Mouse (Mus musculus): ENCODE measurements at regions not wholly inside any gene's neighbourhood (a gene's known extent, or its start where the extent isn't known, plus 50 kb on each side); places are given as distances from the start of the nearest gene placed in this dataset.

- 83% methylated on average over 3 of the region's 3 CpGs for WGBS
- Histone ChIP-seq H3K36me3 (ENCODE audit: control insufficient read depth, insufficient read depth, low read length) (no peaks in the 10 kb centered on the region), H3K4me2 (replicated peaks; ENCODE audit: low read depth, low read length) (no peak overlapping the region), H3K4me3 (ENCODE audit: low read depth, low read length) (no peak overlapping the region), H3K9me3 (ENCODE audit: control insufficient read depth, low read length) (no peaks in the 10 kb centered on the region), H3K4me1 (replicated peaks; ENCODE audit: control insufficient read depth, insufficient read depth, low read length) (no peaks in the 10 kb centered on the region), H3K27ac (ENCODE audit: low read depth, low read length) (no peak overlapping the region), H3K9ac (ENCODE audit: low read depth, low read length) (no peak overlapping the region), H3K27me3 (ENCODE audit: control insufficient read depth, insufficient read depth, low read length) (no peaks in the 10 kb centered on the region)
- DNase-seq (ENCODE audit: low spot score) (no peak), ATAC-seq (ENCODE audit: low FRiP score) (no peak)
Observed at GRCm38 (mm10) chr1:44388091-44388490, 163.2 kb upstream of the Gulp1 start.

GRCm38 (mm10) chr1:44392141-44392540, 159.2 kb upstream of the Gulp1 start:
- Histone ChIP-seq H3K9me3 (ENCODE audit: control insufficient read depth, low read length) (no peaks in the 10 kb centered on the region), H3K27me3 (ENCODE audit: control insufficient read depth, insufficient read depth, low read length) (no peaks in the 10 kb centered on the region), H3K36me3 (ENCODE audit: control insufficient read depth, insufficient read depth, low read length) (no peaks in the 10 kb centered on the region), H3K4me2 (replicated peaks; ENCODE audit: low read depth, low read length) (no peak overlapping the region), H3K4me1 (replicated peaks; ENCODE audit: control insufficient read depth, insufficient read depth, low read length) (no peaks in the 10 kb centered on the region), H3K27ac (ENCODE audit: low read depth, low read length) (no peak overlapping the region), H3K9ac (ENCODE audit: low read depth, low read length) (no peak overlapping the region), H3K4me3 (ENCODE audit: low read depth, low read length) (no peak overlapping the region)
- DNase-seq (ENCODE audit: low spot score) (no peak), ATAC-seq (ENCODE audit: low FRiP score) (no peak)
- 88% methylated on average over 9 of the region's 9 CpGs for WGBS

- no peaks in the 10 kb centered on the region for H3K4me1 ChIP-seq (replicated peaks; ENCODE audit: control insufficient read depth, insufficient read depth, low read length)
- no peak for DNase-seq (ENCODE audit: low spot score)
- no peak overlapping the region for H3K27ac ChIP-seq (ENCODE audit: low read depth, low read length)
- no peaks in the 10 kb centered on the region for H3K27me3 ChIP-seq (ENCODE audit: control insufficient read depth, insufficient read depth, low read length)
- H3K4me2 ChIP-seq (replicated peaks; ENCODE audit: low read depth, low read length), result no peak overlapping the region
- H3K36me3 ChIP-seq (ENCODE audit: control insufficient read depth, insufficient read depth, low read length), result no peaks in the 10 kb centered on the region
- H3K9ac ChIP-seq (ENCODE audit: low read depth, low read length), result no peak overlapping the region
- H3K4me3 ChIP-seq (ENCODE audit: low read depth, low read length), result no peak overlapping the region
- ATAC-seq (ENCODE audit: low FRiP score), result no peak
- H3K9me3 ChIP-seq (ENCODE audit: control insufficient read depth, low read length), result no peaks in the 10 kb centered on the region
- WGBS, result 64% methylated on average over 3 of the region's 3 CpGs
Observed at GRCm38 (mm10) chr1:44395538-44395937, 155.8 kb upstream of the Gulp1 start.

GRCm38 (mm10) chr1:44398066-44398465, 153.2 kb upstream of the Gulp1 start:
- Histone ChIP-seq H3K36me3 (ENCODE audit: control insufficient read depth, insufficient read depth, low read length) (no peaks in the 10 kb centered on the region), H3K4me3 (ENCODE audit: low read depth, low read length) (no peak overlapping the region), H3K27me3 (ENCODE audit: control insufficient read depth, insufficient read depth, low read length) (no peaks in the 10 kb centered on the region), H3K27ac (ENCODE audit: low read depth, low read length) (no peak overlapping the region), H3K9me3 (ENCODE audit: control insufficient read depth, low read length) (no peaks in the 10 kb centered on the region), H3K4me2 (replicated peaks; ENCODE audit: low read depth, low read length) (no peak overlapping the region), H3K9ac (ENCODE audit: low read depth, low read length) (no peak overlapping the region), H3K4me1 (replicated peaks; ENCODE audit: control insufficient read depth, insufficient read depth, low read length) (no peaks in the 10 kb centered on the region)
- DNase-seq (ENCODE audit: low spot score) (no peak), ATAC-seq (ENCODE audit: low FRiP score) (no peak)
- 47% methylated on average over 2 of the region's 2 CpGs for WGBS

GRCm38 (mm10) chr1:44437822-44438221, 113.5 kb upstream of the Gulp1 start:
- ATAC-seq (ENCODE audit: low FRiP score) (no peak), DNase-seq (ENCODE audit: low spot score) (peak; percentile 22)
- H3K36me3 ChIP-seq (ENCODE audit: control insufficient read depth, insufficient read depth, low read length), result no peaks in the 10 kb centered on the region
- H3K27ac ChIP-seq (ENCODE audit: low read depth, low read length), result no peak overlapping the region
- H3K4me2 ChIP-seq (replicated peaks; ENCODE audit: low read depth, low read length), result no peak overlapping the region
- H3K9me3 ChIP-seq (ENCODE audit: control insufficient read depth, low read length), result no peaks in the 10 kb centered on the region
- no peaks in the 10 kb centered on the region for H3K27me3 ChIP-seq (ENCODE audit: control insufficient read depth, insufficient read depth, low read length)
- 78% methylated on average over 2 of the region's 2 CpGs for WGBS
- H3K4me3 ChIP-seq (ENCODE audit: low read depth, low read length), result no peak overlapping the region
- H3K9ac ChIP-seq (ENCODE audit: low read depth, low read length), result no peak overlapping the region
- H3K4me1 ChIP-seq (replicated peaks; ENCODE audit: control insufficient read depth, insufficient read depth, low read length), result no peaks in the 10 kb centered on the region

Measured in hindbrain, embryonic 11.5 days (tissue).